Mouse (Mus musculus) C2C12 (cell line): ENCODE data around the gene Ppib.

Experiments
- CTCF ChIP-seq: IDR thresholded peaks from one replicate; pipeline ENCODE4 v1.5.1; 2011; ENCODE audit not compliant: control insufficient read depth, insufficient read depth, insufficient read length
- FOSL1 ChIP-seq: IDR thresholded peaks from one replicate; pipeline ENCODE4 v1.8.0; 2011; ENCODE audit warnings: mild to moderate bottlenecking, low read length; ENCODE audit not compliant: poor library complexity, insufficient read depth, severe bottlenecking
- MAX ChIP-seq: IDR thresholded peaks from one replicate; pipeline ENCODE4 v1.6.1; 2011; ENCODE audit warnings: mild to moderate bottlenecking, control low read depth
- MYOD1 ChIP-seq: IDR thresholded peaks from one replicate; pipeline ENCODE4 v1.6.1; 2011; ENCODE audit warnings: low read depth; ENCODE audit not compliant: control insufficient read depth, insufficient read length
- MYOG ChIP-seq: IDR thresholded peaks from one replicate; pipeline ENCODE4 v1.6.1; 2011; ENCODE audit not compliant: control insufficient read depth, insufficient read length; ENCODE audit errors: extremely low read depth

- TF ChIP-seq CTCF (no peak), MYOG (no peak), MYOD1 (no peak), MAX (no peak), FOSL1 (no peak)
These were observed 44.6 kb downstream of the Ppib start for GRCm38 (mm10) chr9:66104601-66105000.
